Mouse (Mus musculus): Measurements from ENCODE around the gene Olfr1022. TPM values are rescaled to one million over a fixed set of nuclear protein-coding genes. Genes with fewer than 3 reads are reported as not detected.

The Olfr1022 gene
- polyA plus RNA-seq (2015; fragmentation: Nextera tagmentation; extraction: Ambion mirVana), result not detected in 2 replicates

GRCm38 (mm10) chr2:85868294-85868693 lies at the start of gene Olfr1022:
Gene Olfr1022 (plus strand): TSS chr2:85868594.
- Histone ChIP-seq H3K36me3 (ENCODE audit: insufficient read depth, low read length) (no peaks in the 10 kb centered on the region), H3K9ac (replicated peaks; ENCODE audit: low read length) (no peak within 1 kb of the TSS), H3K4me2 (replicated peaks; ENCODE audit: low read depth, low read length) (no peak within 1 kb of the TSS), H3K4me1 (ENCODE audit: insufficient read depth, low read length) (no peaks in the 10 kb centered on the region), H3K27ac (ENCODE audit: low read length) (no peak within 1 kb of the TSS), H3K4me3 (ENCODE audit: low read length) (no peak within 1 kb of the TSS), H3K9me3 (ENCODE audit: low read length) (no peaks in the 10 kb centered on the region), H3K27me3 (ENCODE audit: insufficient read depth, low read length) (no peaks in the 10 kb centered on the region)
- ATAC-seq (ENCODE audit: low FRiP score, low TSS enrichment), result no peak
- WGBS, result 53% methylated on average over 2 of the region's 2 CpGs

- no peak for ATAC-seq (ENCODE audit: low FRiP score, low TSS enrichment)
- Histone ChIP-seq H3K9ac (replicated peaks; ENCODE audit: low read length) (no peak within 1 kb of the TSS), H3K36me3 (ENCODE audit: insufficient read depth, low read length) (no peaks in the 10 kb centered on the region), H3K4me2 (replicated peaks; ENCODE audit: low read depth, low read length) (no peak within 1 kb of the TSS), H3K9me3 (ENCODE audit: low read length) (no peaks in the 10 kb centered on the region), H3K4me1 (ENCODE audit: insufficient read depth, low read length) (no peaks in the 10 kb centered on the region), H3K4me3 (ENCODE audit: low read length) (no peak within 1 kb of the TSS), H3K27ac (ENCODE audit: low read length) (no peak within 1 kb of the TSS), H3K27me3 (ENCODE audit: insufficient read depth, low read length) (no peaks in the 10 kb centered on the region)
Measured at GRCm38 (mm10) chr2:85845383-85845782, 23.0 kb upstream of the Olfr1022 start, which contains the start of gene Olfr1019. Gene Olfr1019 (minus strand): TSS chr2:85845483.

- H3K9ac ChIP-seq (replicated peaks; ENCODE audit: low read length), result no peak within 1 kb of the TSS
- no peak within 1 kb of the TSS for H3K4me3 ChIP-seq (ENCODE audit: low read length)
- no peak for ATAC-seq (ENCODE audit: low FRiP score, low TSS enrichment)
- WGBS, result 71% methylated on average over 1 of the region's 1 CpGs
- H3K27ac ChIP-seq (ENCODE audit: low read length), result no peak within 1 kb of the TSS
- H3K9me3 ChIP-seq (ENCODE audit: low read length), result no peaks in the 10 kb centered on the region
- H3K27me3 ChIP-seq (ENCODE audit: insufficient read depth, low read length), result no peaks in the 10 kb centered on the region
- no peaks in the 10 kb centered on the region for H3K36me3 ChIP-seq (ENCODE audit: insufficient read depth, low read length)
- H3K4me1 ChIP-seq (ENCODE audit: insufficient read depth, low read length), result no peaks in the 10 kb centered on the region
- no peak within 1 kb of the TSS for H3K4me2 ChIP-seq (replicated peaks; ENCODE audit: low read depth, low read length)
Measured at GRCm38 (mm10) chr2:85846730-85847129, 21.7 kb upstream of the Olfr1022 start, which contains the start of gene Olfr1020. Gene Olfr1020 (plus strand): TSS chr2:85847030.

GRCm38 (mm10) chr2:85885340-85885739 lies 16.9 kb downstream of the Olfr1022 start, which contains the start of gene Olfr1023:
Gene Olfr1023 (plus strand): TSS chr2:85885640.
- H3K4me1 ChIP-seq (ENCODE audit: insufficient read depth, low read length), result no peaks in the 10 kb centered on the region
- 76% methylated on average over 2 of the region's 2 CpGs for WGBS
- H3K27ac ChIP-seq (ENCODE audit: low read length), result no peak within 1 kb of the TSS

GRCm38 (mm10) chr2:85904952-85905351 lies 36.6 kb downstream of the Olfr1022 start, which contains the start of gene Olfr1024:
Gene Olfr1024 (minus strand): TSS chr2:85905052.
- Histone ChIP-seq H3K4me1 (ENCODE audit: insufficient read depth, low read length) (no peaks in the 10 kb centered on the region), H3K27ac (ENCODE audit: low read length) (no peak within 1 kb of the TSS), H3K4me3 (ENCODE audit: low read length) (no peak within 1 kb of the TSS), H3K27me3 (ENCODE audit: insufficient read depth, low read length) (no peaks in the 10 kb centered on the region), H3K4me2 (replicated peaks; ENCODE audit: low read depth, low read length) (no peak within 1 kb of the TSS), H3K9ac (replicated peaks; ENCODE audit: low read length) (no peak within 1 kb of the TSS), H3K36me3 (ENCODE audit: insufficient read depth, low read length) (no peaks in the 10 kb centered on the region), H3K9me3 (ENCODE audit: low read length) (no peaks in the 10 kb centered on the region; the same call in 1 of the 2 replicates)
- no peak for ATAC-seq (ENCODE audit: low FRiP score, low TSS enrichment)
- WGBS, result 84% methylated on average over 3 of the region's 3 CpGs

More at GRCm38 (mm10) chr2:85885340-85885739, 16.9 kb downstream of the Olfr1022 start, which contains the start of gene Olfr1023:
- Histone ChIP-seq H3K9me3 (ENCODE audit: low read length) (no peaks in the 10 kb centered on the region), H3K4me2 (replicated peaks; ENCODE audit: low read depth, low read length) (no peak within 1 kb of the TSS), H3K36me3 (ENCODE audit: insufficient read depth, low read length) (no peaks in the 10 kb centered on the region), H3K27me3 (ENCODE audit: insufficient read depth, low read length) (no peaks in the 10 kb centered on the region), H3K9ac (replicated peaks; ENCODE audit: low read length) (no peak within 1 kb of the TSS), H3K4me3 (ENCODE audit: low read length) (no peak within 1 kb of the TSS)
- ATAC-seq (ENCODE audit: low FRiP score, low TSS enrichment), result no peak

GRCm38 (mm10) chr2:85913197-85913596 lies 44.8 kb downstream of the Olfr1022 start:
- no peak overlapping the region for H3K4me2 ChIP-seq (replicated peaks; ENCODE audit: low read depth, low read length)

GRCm38 (mm10) chr2:85914893-85915292 lies 46.5 kb downstream of the Olfr1022 start, which contains the start of gene Olfr1025-ps1:
Gene Olfr1025-ps1 (plus strand): TSS chr2:85915193.
- 43% methylated on average over 1 of the region's 1 CpGs for WGBS
- H3K4me3 ChIP-seq (ENCODE audit: low read length), result no peak within 1 kb of the TSS

More at GRCm38 (mm10) chr2:85913197-85913596, 44.8 kb downstream of the Olfr1022 start:
- no peak for ATAC-seq (ENCODE audit: low FRiP score, low TSS enrichment)
- H3K4me3 ChIP-seq (ENCODE audit: low read length), result no peak overlapping the region
- H3K27ac ChIP-seq (ENCODE audit: low read length), result no peak overlapping the region
- no peak overlapping the region for H3K9ac ChIP-seq (replicated peaks; ENCODE audit: low read length)
- H3K27me3 ChIP-seq (ENCODE audit: insufficient read depth, low read length), result no peaks in the 10 kb centered on the region
- no peaks in the 10 kb centered on the region; the same call in 1 of the 2 replicates for H3K9me3 ChIP-seq (ENCODE audit: low read length)
- no peaks in the 10 kb centered on the region for H3K36me3 ChIP-seq (ENCODE audit: insufficient read depth, low read length)
- H3K4me1 ChIP-seq (ENCODE audit: insufficient read depth, low read length), result no peaks in the 10 kb centered on the region

More at GRCm38 (mm10) chr2:85914893-85915292, 46.5 kb downstream of the Olfr1022 start, which contains the start of gene Olfr1025-ps1:
- no peaks in the 10 kb centered on the region; the same call in 1 of the 2 replicates for H3K9me3 ChIP-seq (ENCODE audit: low read length)
- ATAC-seq (ENCODE audit: low FRiP score, low TSS enrichment), result no peak
- H3K4me2 ChIP-seq (replicated peaks; ENCODE audit: low read depth, low read length), result no peak within 1 kb of the TSS
- no peaks in the 10 kb centered on the region for H3K36me3 ChIP-seq (ENCODE audit: insufficient read depth, low read length)
- no peak within 1 kb of the TSS for H3K9ac ChIP-seq (replicated peaks; ENCODE audit: low read length)
- H3K27ac ChIP-seq (ENCODE audit: low read length), result no peak within 1 kb of the TSS
- H3K4me1 ChIP-seq (ENCODE audit: insufficient read depth, low read length), result no peaks in the 10 kb centered on the region
- H3K27me3 ChIP-seq (ENCODE audit: insufficient read depth, low read length), result no peaks in the 10 kb centered on the region

Other genes starting within 250 kb of the Olfr1022 start
- gene Olfr1002, start 217.9 kb upstream of the Olfr1022 start, polyA plus RNA-seq (2015; fragmentation: Nextera tagmentation; extraction: Ambion mirVana), result not detected in 2 replicates
- not detected in 2 replicates for gene Olfr154, start 204.1 kb upstream of the Olfr1022 start, polyA plus RNA-seq (2015; fragmentation: Nextera tagmentation; extraction: Ambion mirVana)
- gene Olfr1006, start 189.8 kb upstream of the Olfr1022 start, polyA plus RNA-seq (2015; fragmentation: Nextera tagmentation; extraction: Ambion mirVana), result not detected in 2 replicates
- not detected in 2 replicates for gene Olfr1008, start 179.2 kb upstream of the Olfr1022 start, polyA plus RNA-seq (2015; fragmentation: Nextera tagmentation; extraction: Ambion mirVana)
- not detected in 2 replicates for gene Olfr1009, start 153.2 kb upstream of the Olfr1022 start, polyA plus RNA-seq (2015; fragmentation: Nextera tagmentation; extraction: Ambion mirVana)
- gene Olfr1012, start 105.8 kb upstream of the Olfr1022 start, polyA plus RNA-seq (2015; fragmentation: Nextera tagmentation; extraction: Ambion mirVana), result not detected in 2 replicates
- not detected in 2 replicates for gene Olfr1013, start 101.5 kb upstream of the Olfr1022 start, polyA plus RNA-seq (2015; fragmentation: Nextera tagmentation; extraction: Ambion mirVana)
- not detected in 2 replicates for gene Olfr1014, start 95.9 kb upstream of the Olfr1022 start, polyA plus RNA-seq (2015; fragmentation: Nextera tagmentation; extraction: Ambion mirVana)
- not detected in 2 replicates for gene Olfr1015, start 86.6 kb upstream of the Olfr1022 start, polyA plus RNA-seq (2015; fragmentation: Nextera tagmentation; extraction: Ambion mirVana)
- gene Olfr1016, start 66.0 kb upstream of the Olfr1022 start, polyA plus RNA-seq (2015; fragmentation: Nextera tagmentation; extraction: Ambion mirVana), result not detected in 2 replicates
- gene Olfr1018, start 50.1 kb upstream of the Olfr1022 start, polyA plus RNA-seq (2015; fragmentation: Nextera tagmentation; extraction: Ambion mirVana), result not detected in 2 replicates
- not detected in 2 replicates for gene Olfr1019, start 23.1 kb upstream of the Olfr1022 start, polyA plus RNA-seq (2015; fragmentation: Nextera tagmentation; extraction: Ambion mirVana)
- not detected in 2 replicates for gene Olfr1020, start 21.6 kb upstream of the Olfr1022 start, polyA plus RNA-seq (2015; fragmentation: Nextera tagmentation; extraction: Ambion mirVana)
- not detected in 2 replicates for gene Olfr1023, start 17.0 kb downstream of the Olfr1022 start, polyA plus RNA-seq (2015; fragmentation: Nextera tagmentation; extraction: Ambion mirVana)
- not detected in 2 replicates for gene Olfr1024, start 36.5 kb downstream of the Olfr1022 start, polyA plus RNA-seq (2015; fragmentation: Nextera tagmentation; extraction: Ambion mirVana)
- not detected in 2 replicates for gene Olfr1025-ps1, start 46.6 kb downstream of the Olfr1022 start, polyA plus RNA-seq (2015; fragmentation: Nextera tagmentation; extraction: Ambion mirVana)
- not detected in 2 replicates for gene Olfr1026, start 53.0 kb downstream of the Olfr1022 start, polyA plus RNA-seq (2015; fragmentation: Nextera tagmentation; extraction: Ambion mirVana)
- not detected in 2 replicates for gene Olfr1028, start 81.8 kb downstream of the Olfr1022 start, polyA plus RNA-seq (2015; fragmentation: Nextera tagmentation; extraction: Ambion mirVana)
- gene Olfr1029, start 105.3 kb downstream of the Olfr1022 start, polyA plus RNA-seq (2015; fragmentation: Nextera tagmentation; extraction: Ambion mirVana), result not detected in 2 replicates
- gene Olfr1030, start 110.7 kb downstream of the Olfr1022 start, polyA plus RNA-seq (2015; fragmentation: Nextera tagmentation; extraction: Ambion mirVana), result not detected in 2 replicates
- gene Olfr1031, start 121.7 kb downstream of the Olfr1022 start, polyA plus RNA-seq (2015; fragmentation: Nextera tagmentation; extraction: Ambion mirVana), result not detected in 2 replicates
- not detected in 2 replicates for gene Olfr1032, start 136.9 kb downstream of the Olfr1022 start, polyA plus RNA-seq (2015; fragmentation: Nextera tagmentation; extraction: Ambion mirVana)
- 3.1 and 4.9 TPM in 2 replicates for gene Olfr1033, start 152.0 kb downstream of the Olfr1022 start, polyA plus RNA-seq (2015; fragmentation: Nextera tagmentation; extraction: Ambion mirVana)
- gene Olfr1034, start 177.3 kb downstream of the Olfr1022 start, polyA plus RNA-seq (2015; fragmentation: Nextera tagmentation; extraction: Ambion mirVana), result 0.04 and 0.05 TPM in 2 replicates
- gene Olfr1036, start 205.4 kb downstream of the Olfr1022 start, polyA plus RNA-seq (2015; fragmentation: Nextera tagmentation; extraction: Ambion mirVana), result not detected in 2 replicates
- gene Olfr1037, start 218.8 kb downstream of the Olfr1022 start, polyA plus RNA-seq (2015; fragmentation: Nextera tagmentation; extraction: Ambion mirVana), result not detected in 2 replicates

Data from kidney, embryonic 16.5 days (tissue).